Mouse (Mus musculus) kidney, embryonic 16.5 days (tissue): ENCODE data around the gene Frat1. TPM values are rescaled to one million over a fixed set of nuclear protein-coding genes. Genes with fewer than 3 reads are reported as not detected.

Experiments used
- ATAC-seq: fragments of 200-750 bp; cut with Nextera tagmentation; 2 replicates; pipeline ENCODE4 v1.8.0; 2017; ENCODE audit warnings: moderate TSS enrichment; ENCODE audit not compliant: low FRiP score, low TSS enrichment
- H3K27ac ChIP-seq: fragments of 300-500 bp; sonication (generic); 2 replicates; pipeline ENCODE4 v1.5.1; 2014; ENCODE audit warnings: low read length
- H3K27me3 ChIP-seq: fragments of 300-500 bp; sonication (generic); 2 replicates; pipeline ENCODE4 v1.6.1; 2014; ENCODE audit warnings: low read length, control low read depth, mixed read lengths; ENCODE audit not compliant: insufficient read depth
- H3K36me3 ChIP-seq: fragments of 300-500 bp; sonication (generic); 2 replicates; pipeline ENCODE4 v1.6.1; 2014; ENCODE audit warnings: low read length, control low read depth, mixed read lengths; ENCODE audit not compliant: insufficient read depth
- H3K4me1 ChIP-seq: fragments of 300-500 bp; sonication (generic); 2 replicates; pipeline ENCODE4 v1.6.1; 2014; ENCODE audit warnings: low read length, control low read depth, mixed read lengths; ENCODE audit not compliant: insufficient read depth
- H3K4me2 ChIP-seq: fragments of 300-500 bp; sonication (generic); replicated peaks from 2 replicates; pipeline ENCODE4 v1.6.1; 2014; ENCODE audit warnings: low read depth, low read length
- H3K4me3 ChIP-seq: fragments of 300-500 bp; sonication (generic); 2 replicates; pipeline ENCODE4 v1.5.1; 2014; ENCODE audit warnings: mild to moderate bottlenecking, low read length
- H3K9ac ChIP-seq: fragments of 300-500 bp; sonication (generic); replicated peaks from 2 replicates; pipeline ENCODE4 v1.6.1; 2014; ENCODE audit warnings: low read length
- H3K9me3 ChIP-seq: fragments of 300-500 bp; sonication (generic); 2 replicates; pipeline ENCODE4 v1.6.1; 2016; ENCODE audit warnings: low read length, control low read depth
- WGBS: fragments of 180-500 bp; shearing (Covaris S2); extraction: QIAGEN DNeasy Blood & Tissue Kit; methylation state at CpG from one replicate; pipeline ENCODE4 v1.1.7; 2014; 5-methylcytosine and 5-hydroxymethylcytosine counted together
- polyA plus RNA-seq: library from polyadenylated mRNA; unstranded; fragments of >200 nt; fragmentation: Nextera tagmentation; extraction: Ambion mirVana; gene quantifications from 2 replicates; pipeline ENCODE4 v1.2.1, GENCODE M21; 2015

Gene Frat1
- polyA plus RNA-seq, 1 experiment from 2014 or later = 6.2 TPM

- peaks cover 19% of the 10 kb centered on the region for H3K4me1 ChIP-seq
- ATAC-seq = peak; percentile 74
- peak overlapping the region; percentile 79 for H3K9ac ChIP-seq
- WGBS = under 1% methylated on average over 98 of the region's 112 CpGs
- no peaks in the 10 kb centered on the region for H3K36me3 ChIP-seq
- H3K27me3 ChIP-seq = peaks cover 29% of the 10 kb centered on the region
- no peaks in the 10 kb centered on the region for H3K9me3 ChIP-seq
- peak overlapping the region; percentile 94 for H3K27ac ChIP-seq
- peak overlapping the region; percentile 98 for H3K4me2 ChIP-seq
- H3K4me3 ChIP-seq = peak overlapping the region; percentile 74
Measured at GRCm38 (mm10) chr19:41830106-41831031, 599 bp downstream of the Frat1 start.

GRCm38 (mm10) chr19:41831101-41831570, 1.4 kb downstream of the Frat1 start:
- Histone ChIP-seq H3K4me2 (peak overlapping the region; percentile 98), H3K27ac (no peak overlapping the region), H3K4me3 (peak overlapping the region; percentile 74), H3K27me3 (peaks cover 29% of the 10 kb centered on the region), H3K9me3 (no peaks in the 10 kb centered on the region), H3K9ac (peak overlapping the region; percentile 79), H3K36me3 (no peaks in the 10 kb centered on the region), H3K4me1 (peaks cover 24% of the 10 kb centered on the region)
- no peak for ATAC-seq
- 1% methylated on average over 19 of the region's 19 CpGs for WGBS

- Histone ChIP-seq H3K4me2 (peak overlapping the region; percentile 98), H3K4me1 (peaks cover 24% of the 10 kb centered on the region), H3K27ac (no peak overlapping the region), H3K27me3 (peaks cover 29% of the 10 kb centered on the region), H3K36me3 (no peaks in the 10 kb centered on the region), H3K9ac (peak overlapping the region; percentile 79; the same call in 1 of the 2 replicates), H3K4me3 (peak overlapping the region; percentile 74), H3K9me3 (no peaks in the 10 kb centered on the region)
- no peak for ATAC-seq
- 7% methylated on average over 14 of the region's 14 CpGs for WGBS
Measured at GRCm38 (mm10) chr19:41831718-41832391, 2.1 kb downstream of the Frat1 start.

GRCm38 (mm10) chr19:41832501-41833201, 2.9 kb downstream of the Frat1 start:
- WGBS = 78% methylated on average over 13 of the region's 13 CpGs
- no peaks in the 10 kb centered on the region for H3K9me3 ChIP-seq
- H3K36me3 ChIP-seq = no peaks in the 10 kb centered on the region
- no peak overlapping the region for H3K4me2 ChIP-seq
- no peak overlapping the region for H3K27ac ChIP-seq
- H3K27me3 ChIP-seq = peaks cover 29% of the 10 kb centered on the region
- H3K4me1 ChIP-seq = peaks cover 24% of the 10 kb centered on the region
- H3K9ac ChIP-seq = no peak overlapping the region
- no peak overlapping the region for H3K4me3 ChIP-seq
- ATAC-seq = no peak

GRCm38 (mm10) chr19:41835407-41835806, 5.6 kb downstream of the Frat1 start:
- H3K4me2 ChIP-seq = peak overlapping the region; percentile 6; the same call in 1 of the 2 replicates

GRCm38 (mm10) chr19:41835816-41836215, 6.0 kb downstream of the Frat1 start:
- Histone ChIP-seq H3K4me1 (peaks cover 18% of the 10 kb centered on the region), H3K9ac (no peak overlapping the region), H3K4me2 (peak overlapping the region; percentile 6; the same call in 1 of the 2 replicates), H3K4me3 (no peak overlapping the region), H3K27ac (no peak overlapping the region), H3K36me3 (no peaks in the 10 kb centered on the region), H3K27me3 (peaks cover 26% of the 10 kb centered on the region), H3K9me3 (no peaks in the 10 kb centered on the region)
- WGBS = 3% methylated on average over 6 of the region's 6 CpGs
- ATAC-seq = peak; percentile 53; the same call in 1 of the 2 replicates

More at GRCm38 (mm10) chr19:41835407-41835806, 5.6 kb downstream of the Frat1 start:
- ATAC-seq = no peak
- Histone ChIP-seq H3K27me3 (peaks cover 28% of the 10 kb centered on the region), H3K9me3 (no peaks in the 10 kb centered on the region), H3K9ac (no peak overlapping the region), H3K36me3 (no peaks in the 10 kb centered on the region), H3K4me1 (peaks cover 18% of the 10 kb centered on the region), H3K4me3 (no peak overlapping the region), H3K27ac (no peak overlapping the region)
- WGBS = 65% methylated on average over 6 of the region's 6 CpGs

GRCm38 (mm10) chr19:41836719-41837118, 6.9 kb downstream of the Frat1 start:
- Histone ChIP-seq H3K27me3 (peaks cover 19% of the 10 kb centered on the region), H3K4me3 (no peak overlapping the region), H3K27ac (no peak overlapping the region), H3K4me1 (peaks cover 10% of the 10 kb centered on the region), H3K4me2 (no peak overlapping the region), H3K9me3 (no peaks in the 10 kb centered on the region), H3K36me3 (no peaks in the 10 kb centered on the region), H3K9ac (no peak overlapping the region)
- 49% methylated on average over 3 of the region's 3 CpGs for WGBS
- no peak for ATAC-seq

GRCm38 (mm10) chr19:41837194-41837916, 7.6 kb downstream of the Frat1 start:
- Histone ChIP-seq H3K9me3 (no peaks in the 10 kb centered on the region), H3K4me1 (peaks cover 5% of the 10 kb centered on the region), H3K4me2 (no peak overlapping the region), H3K27ac (no peak overlapping the region), H3K4me3 (no peak overlapping the region), H3K36me3 (no peaks in the 10 kb centered on the region), H3K9ac (no peak overlapping the region), H3K27me3 (peaks cover 13% of the 10 kb centered on the region)
- no peak for ATAC-seq
- WGBS = 65% methylated on average over 9 of the region's 9 CpGs

- ATAC-seq = no peak
- 58% methylated on average over 4 of the region's 4 CpGs for WGBS
- H3K4me1 ChIP-seq = peaks cover 5% of the 10 kb centered on the region
- H3K4me3 ChIP-seq = no peak overlapping the region
- peaks cover 8% of the 10 kb centered on the region for H3K27me3 ChIP-seq
- no peak overlapping the region for H3K9ac ChIP-seq
- no peaks in the 10 kb centered on the region for H3K36me3 ChIP-seq
- H3K9me3 ChIP-seq = no peaks in the 10 kb centered on the region
- no peak overlapping the region for H3K4me2 ChIP-seq
- H3K27ac ChIP-seq = no peak overlapping the region
Measured at GRCm38 (mm10) chr19:41837917-41838261, 8.1 kb downstream of the Frat1 start.
